Mouse (Mus musculus): ENCODE results near the gene Bicc1. TPM values are rescaled to one million over a fixed set of nuclear protein-coding genes. Genes with fewer than 3 reads are reported as not detected.
A peak's percentile ranks its signal among the peaks of the same experiment; 100 is the strongest.
"Not testable (repeated sequence)": the region's sequence is repeated elsewhere in the genome, so short reads cannot be mapped to it uniquely, and the experiment has no call there.

The Bicc1 gene
- polyA plus RNA-seq, 1 experiment from 2014 or later: 9.4 TPM

- no peak overlapping the region for H3K9ac ChIP-seq (ENCODE audit: low read depth, low read length)
- ATAC-seq (ENCODE audit: low FRiP score) (no peak), DNase-seq (ENCODE audit: low spot score) (no peak)
- no peak overlapping the region for H3K27ac ChIP-seq (ENCODE audit: low read depth, low read length)
- no peaks in the 10 kb centered on the region for H3K27me3 ChIP-seq (ENCODE audit: control insufficient read depth, insufficient read depth, low read length)
- no peaks in the 10 kb centered on the region for H3K36me3 ChIP-seq (ENCODE audit: control insufficient read depth, insufficient read depth, low read length)
- H3K4me1 ChIP-seq (replicated peaks; ENCODE audit: control insufficient read depth, insufficient read depth, low read length): no peaks in the 10 kb centered on the region
- H3K4me2 ChIP-seq (replicated peaks; ENCODE audit: low read depth, low read length): no peak overlapping the region
- no peak overlapping the region for H3K4me3 ChIP-seq (ENCODE audit: low read depth, low read length)
- H3K9me3 ChIP-seq (ENCODE audit: control insufficient read depth, low read length): no peaks in the 10 kb centered on the region
- WGBS: 65% methylated on average over 13 of the region's 13 CpGs
Measured at GRCm38 (mm10) chr10:70968848-70969683, 190.4 kb downstream of the Bicc1 start.

GRCm38 (mm10) chr10:70966642-70967345, 192.7 kb downstream of the Bicc1 start:
- Histone ChIP-seq H3K27ac (ENCODE audit: low read depth, low read length) (no peak overlapping the region), H3K27me3 (ENCODE audit: control insufficient read depth, insufficient read depth, low read length) (no peaks in the 10 kb centered on the region), H3K9ac (ENCODE audit: low read depth, low read length) (no peak overlapping the region), H3K4me1 (replicated peaks; ENCODE audit: control insufficient read depth, insufficient read depth, low read length) (no peaks in the 10 kb centered on the region), H3K9me3 (ENCODE audit: control insufficient read depth, low read length) (no peaks in the 10 kb centered on the region), H3K36me3 (ENCODE audit: control insufficient read depth, insufficient read depth, low read length) (no peaks in the 10 kb centered on the region), H3K4me3 (ENCODE audit: low read depth, low read length) (no peak overlapping the region), H3K4me2 (replicated peaks; ENCODE audit: low read depth, low read length) (no peak overlapping the region)
- ATAC-seq (ENCODE audit: low FRiP score): no peak
- 74% methylated on average over 16 of the region's 16 CpGs for WGBS
- no peak for DNase-seq (ENCODE audit: low spot score)

GRCm38 (mm10) chr10:70964706-70965105, 194.8 kb downstream of the Bicc1 start:
- Histone ChIP-seq H3K4me3 (ENCODE audit: low read depth, low read length) (no peak overlapping the region), H3K36me3 (ENCODE audit: control insufficient read depth, insufficient read depth, low read length) (no peaks in the 10 kb centered on the region), H3K4me1 (replicated peaks; ENCODE audit: control insufficient read depth, insufficient read depth, low read length) (no peaks in the 10 kb centered on the region), H3K27ac (ENCODE audit: low read depth, low read length) (no peak overlapping the region), H3K9ac (ENCODE audit: low read depth, low read length) (no peak overlapping the region), H3K27me3 (ENCODE audit: control insufficient read depth, insufficient read depth, low read length) (no peaks in the 10 kb centered on the region), H3K4me2 (replicated peaks; ENCODE audit: low read depth, low read length) (no peak overlapping the region), H3K9me3 (ENCODE audit: control insufficient read depth, low read length) (no peaks in the 10 kb centered on the region)
- WGBS: 44% methylated on average over 8 of the region's 8 CpGs
- no peak for DNase-seq (ENCODE audit: low spot score)
- ATAC-seq (ENCODE audit: low FRiP score): peak; percentile 38; the same call in 1 of the 2 replicates

- Histone ChIP-seq H3K27me3 (ENCODE audit: control insufficient read depth, insufficient read depth, low read length) (no peaks in the 10 kb centered on the region), H3K4me3 (ENCODE audit: low read depth, low read length) (no peak overlapping the region), H3K36me3 (ENCODE audit: control insufficient read depth, insufficient read depth, low read length) (no peaks in the 10 kb centered on the region), H3K9me3 (ENCODE audit: control insufficient read depth, low read length) (no peaks in the 10 kb centered on the region), H3K27ac (ENCODE audit: low read depth, low read length) (no peak overlapping the region), H3K4me2 (replicated peaks; ENCODE audit: low read depth, low read length) (no peak overlapping the region), H3K9ac (ENCODE audit: low read depth, low read length) (no peak overlapping the region), H3K4me1 (replicated peaks; ENCODE audit: control insufficient read depth, insufficient read depth, low read length) (no peaks in the 10 kb centered on the region)
- no peak for ATAC-seq (ENCODE audit: low FRiP score)
- WGBS: 54% methylated on average over 8 of the region's 8 CpGs
- DNase-seq (ENCODE audit: low spot score): peak; percentile 81
Measured at GRCm38 (mm10) chr10:70963599-70964193, 195.8 kb downstream of the Bicc1 start.

GRCm38 (mm10) chr10:70961641-70962040, 197.9 kb downstream of the Bicc1 start:
- no peak overlapping the region for H3K9ac ChIP-seq (ENCODE audit: low read depth, low read length)
- H3K36me3 ChIP-seq (ENCODE audit: control insufficient read depth, insufficient read depth, low read length): no peaks in the 10 kb centered on the region
- no peaks in the 10 kb centered on the region for H3K4me1 ChIP-seq (replicated peaks; ENCODE audit: control insufficient read depth, insufficient read depth, low read length)
- no peaks in the 10 kb centered on the region for H3K9me3 ChIP-seq (ENCODE audit: control insufficient read depth, low read length)
- DNase-seq (ENCODE audit: low spot score) (no peak), ATAC-seq (ENCODE audit: low FRiP score) (no peak)
- H3K27ac ChIP-seq (ENCODE audit: low read depth, low read length): no peak overlapping the region
- WGBS: 91% methylated on average over 8 of the region's 8 CpGs
- H3K27me3 ChIP-seq (ENCODE audit: control insufficient read depth, insufficient read depth, low read length): no peaks in the 10 kb centered on the region
- no peak overlapping the region for H3K4me3 ChIP-seq (ENCODE audit: low read depth, low read length)
- no peak overlapping the region for H3K4me2 ChIP-seq (replicated peaks; ENCODE audit: low read depth, low read length)

- not testable (repeated sequence) for H3K9me3 ChIP-seq (ENCODE audit: control insufficient read depth, low read length); H3K4me3 ChIP-seq (ENCODE audit: low read depth, low read length); DNase-seq (ENCODE audit: low spot score); H3K4me1 ChIP-seq (replicated peaks; ENCODE audit: control insufficient read depth, insufficient read depth, low read length); H3K4me2 ChIP-seq (replicated peaks; ENCODE audit: low read depth, low read length); ATAC-seq (ENCODE audit: low FRiP score); H3K27ac ChIP-seq (ENCODE audit: low read depth, low read length); H3K9ac ChIP-seq (ENCODE audit: low read depth, low read length); H3K36me3 ChIP-seq (ENCODE audit: control insufficient read depth, insufficient read depth, low read length); H3K27me3 ChIP-seq (ENCODE audit: control insufficient read depth, insufficient read depth, low read length)
- 87% methylated on average over 6 of the region's 6 CpGs for WGBS
Measured at GRCm38 (mm10) chr10:70960396-70960795, 199.1 kb downstream of the Bicc1 start.

GRCm38 (mm10) chr10:70952770-70953147, 206.7 kb downstream of the Bicc1 start:
- H3K4me3 ChIP-seq (ENCODE audit: low read depth, low read length): no peak overlapping the region
- peak overlapping the region; percentile 89 for H3K27ac ChIP-seq (ENCODE audit: low read depth, low read length)
- H3K9me3 ChIP-seq (ENCODE audit: control insufficient read depth, low read length): no peaks in the 10 kb centered on the region
- no peaks in the 10 kb centered on the region for H3K27me3 ChIP-seq (ENCODE audit: control insufficient read depth, insufficient read depth, low read length)
- DNase-seq (ENCODE audit: low spot score) (no peak), ATAC-seq (ENCODE audit: low FRiP score) (no peak)
- H3K4me1 ChIP-seq (replicated peaks; ENCODE audit: control insufficient read depth, insufficient read depth, low read length): peaks cover 10% of the 10 kb centered on the region; the same call in 1 of the 2 replicates
- no peaks in the 10 kb centered on the region for H3K36me3 ChIP-seq (ENCODE audit: control insufficient read depth, insufficient read depth, low read length)
- WGBS: 78% methylated on average over 5 of the region's 5 CpGs
- no peak overlapping the region for H3K9ac ChIP-seq (ENCODE audit: low read depth, low read length)
- no peak overlapping the region for H3K4me2 ChIP-seq (replicated peaks; ENCODE audit: low read depth, low read length)

GRCm38 (mm10) chr10:70952056-70952769, 207.3 kb downstream of the Bicc1 start:
- WGBS: 44% methylated on average over 11 of the region's 11 CpGs
- Histone ChIP-seq H3K9me3 (ENCODE audit: control insufficient read depth, low read length) (no peaks in the 10 kb centered on the region), H3K36me3 (ENCODE audit: control insufficient read depth, insufficient read depth, low read length) (no peaks in the 10 kb centered on the region), H3K4me1 (replicated peaks; ENCODE audit: control insufficient read depth, insufficient read depth, low read length) (peaks cover 10% of the 10 kb centered on the region; the same call in 1 of the 2 replicates), H3K4me2 (replicated peaks; ENCODE audit: low read depth, low read length) (peak overlapping the region; percentile 13; the same call in 1 of the 2 replicates), H3K4me3 (ENCODE audit: low read depth, low read length) (no peak overlapping the region), H3K9ac (ENCODE audit: low read depth, low read length) (no peak overlapping the region), H3K27ac (ENCODE audit: low read depth, low read length) (peak overlapping the region; percentile 89), H3K27me3 (ENCODE audit: control insufficient read depth, insufficient read depth, low read length) (no peaks in the 10 kb centered on the region)
- DNase-seq (ENCODE audit: low spot score) (peak; percentile 56), ATAC-seq (ENCODE audit: low FRiP score) (peak; percentile 32; the same call in 1 of the 2 replicates)

Data from hindbrain, embryonic 11.5 days (tissue).